Mouse (Mus musculus): ENCODE measurements around the gene Rapgef6.

Gene Rapgef6

DNA sequence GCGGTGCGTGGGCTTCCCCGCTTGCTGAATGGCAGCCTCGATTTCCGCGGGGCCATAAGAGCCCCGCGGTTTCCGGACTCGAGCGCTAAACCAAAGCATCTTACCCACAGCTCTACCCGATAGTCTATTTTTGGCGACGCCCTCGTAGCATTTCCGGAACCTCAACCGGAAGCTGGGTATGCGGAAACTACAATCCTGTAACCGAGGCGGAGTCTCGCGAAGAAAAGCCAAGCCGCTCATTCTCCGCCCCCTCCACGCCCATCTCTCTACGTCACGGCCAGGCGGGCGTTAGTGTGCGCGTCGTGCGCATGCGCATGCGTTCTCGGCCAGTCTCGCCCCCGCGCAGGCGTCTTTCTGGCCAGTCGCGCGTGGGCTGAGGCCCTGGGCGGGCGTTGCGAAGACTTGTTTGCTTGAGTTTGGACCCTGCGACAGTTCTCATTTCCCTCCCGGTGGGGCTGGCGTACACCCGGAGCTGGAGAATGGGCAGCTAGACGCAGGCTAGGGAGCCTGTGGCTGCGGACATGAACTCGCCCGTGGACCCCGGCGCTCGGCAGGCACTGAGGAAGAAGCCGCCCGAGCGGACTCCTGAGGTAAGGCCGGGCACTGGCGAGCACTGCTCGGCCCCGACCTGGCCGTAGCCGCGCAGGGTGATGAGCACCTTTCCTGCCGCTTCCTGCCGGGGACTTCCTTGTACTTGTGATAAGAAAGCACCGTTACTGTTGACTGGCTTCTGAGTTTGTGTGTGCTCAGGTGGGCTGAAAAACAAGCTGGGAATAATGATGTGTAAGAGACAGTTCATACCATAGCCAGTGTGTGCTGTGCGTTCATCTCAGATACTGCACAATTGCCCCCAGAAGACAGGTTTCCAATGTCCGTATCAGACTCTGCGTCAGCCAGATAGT lies at the start of gene Rapgef6:
TSS of gene Rapgef6 (plus strand) at position 319 of the 902 bp plus-strand sequence.
- peak; percentile 98 to 99 for DNase-seq

DNA sequence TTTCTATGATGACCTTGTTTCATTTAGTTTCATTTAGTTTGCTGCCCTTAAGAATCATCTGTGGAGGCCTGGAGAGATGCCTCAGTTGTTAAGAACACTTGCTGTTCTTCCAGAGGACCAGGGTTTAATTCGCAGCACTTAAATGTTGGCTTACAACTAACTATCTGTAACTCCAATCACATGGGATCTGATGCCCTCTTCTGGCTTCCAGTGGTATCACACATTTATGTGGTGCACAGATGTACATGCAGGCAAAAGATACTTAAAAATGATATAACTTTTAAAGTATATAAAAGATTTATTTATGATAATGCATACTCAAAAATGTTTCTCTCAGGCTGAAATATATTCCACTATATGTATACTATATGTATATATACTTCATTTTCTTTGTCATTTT lies 44.2 kb upstream of the Rapgef6 start:
- DNase-seq = peak in 1 of 2 experiments; percentile 39

DNA sequence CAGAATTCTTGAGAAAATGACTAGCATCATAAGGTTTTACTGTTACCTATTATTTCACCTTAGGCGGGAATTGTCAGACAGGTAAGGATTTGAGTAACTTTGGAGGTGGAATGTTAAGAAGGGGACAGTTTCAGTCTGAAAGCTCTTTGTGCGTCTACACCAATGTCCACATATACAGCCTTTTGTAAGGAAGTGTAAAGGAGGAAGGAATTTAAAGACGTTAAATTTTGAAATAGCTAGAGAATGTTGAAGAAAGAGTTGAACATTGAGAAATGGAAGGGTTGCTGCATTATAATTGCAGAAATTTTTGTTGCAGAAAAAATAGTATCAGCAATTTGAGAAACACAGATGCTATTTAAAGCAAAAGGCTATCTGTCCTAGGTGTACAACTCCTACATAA lies 36.6 kb upstream of the Rapgef6 start:
- no peak for DNase-seq

DNA sequence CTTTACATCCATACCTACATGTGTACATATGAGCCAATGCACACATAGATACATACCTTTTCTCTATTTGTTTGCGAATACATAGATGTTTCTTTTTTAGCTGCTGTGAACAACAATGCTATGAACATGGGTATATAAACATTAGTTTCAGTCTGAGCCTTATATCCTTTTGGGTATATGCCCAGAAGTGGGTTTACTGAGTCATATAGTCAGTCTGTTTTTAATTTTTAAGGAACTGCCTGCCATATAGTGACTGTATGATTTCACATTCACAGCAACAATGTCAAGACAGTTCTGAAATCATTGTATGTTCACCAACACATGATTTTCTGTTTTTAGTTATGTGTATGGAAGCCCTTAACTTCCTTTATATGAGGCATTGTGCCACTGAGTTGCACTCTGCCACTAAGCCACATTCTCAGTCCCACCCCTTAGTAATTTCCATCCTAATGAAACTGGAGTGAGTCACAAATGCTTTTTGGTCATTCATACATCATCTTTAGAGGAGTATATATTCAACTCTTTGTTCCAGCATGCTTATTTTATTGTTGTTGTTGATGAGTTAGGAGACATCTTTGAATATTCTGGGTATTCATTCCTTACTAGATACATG lies 30.6 kb upstream of the Rapgef6 start:
- DNase-seq = no peak

DNA sequence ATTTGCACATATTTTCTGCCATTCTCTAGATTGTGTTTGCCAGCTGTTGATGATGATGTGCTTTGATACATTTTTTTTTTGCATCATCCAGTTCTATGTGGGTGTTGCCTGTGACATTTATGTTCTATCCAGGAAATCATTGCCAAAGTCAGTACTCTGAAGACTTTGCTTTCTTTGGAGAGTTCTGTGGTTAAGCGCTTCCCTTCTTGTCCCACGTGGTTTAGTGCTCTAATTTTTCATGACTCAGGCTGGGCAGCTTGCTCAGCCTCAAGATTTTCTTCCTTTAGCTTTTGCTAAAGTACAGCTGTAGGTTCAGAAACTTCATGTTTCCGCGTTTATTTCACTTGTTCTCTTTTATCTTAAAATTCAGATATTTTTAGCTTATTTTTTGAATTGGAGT lies 30.1 kb upstream of the Rapgef6 start:
- peak in 1 of 2 experiments; percentile 9 for DNase-seq

DNA sequence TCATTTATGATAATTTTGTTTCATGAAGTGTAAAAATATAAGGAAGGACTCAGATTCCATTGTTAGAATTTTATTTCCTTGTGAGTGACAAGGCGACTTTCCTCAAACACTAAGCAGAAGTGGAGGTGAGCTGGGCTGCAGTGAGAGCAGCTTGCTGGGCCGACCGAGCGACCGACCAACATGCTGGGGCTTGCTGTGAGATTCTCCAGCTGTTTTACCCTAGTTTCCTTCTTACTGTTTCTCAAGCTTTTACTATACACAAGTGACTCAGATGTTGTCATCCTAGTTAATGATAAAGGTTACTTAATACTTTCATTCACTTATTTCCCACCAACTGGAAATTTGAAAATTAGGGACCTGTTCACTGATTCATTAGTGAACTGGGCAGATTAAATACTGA lies 22.8 kb upstream of the Rapgef6 start:
- DNase-seq = no peak

DNA sequence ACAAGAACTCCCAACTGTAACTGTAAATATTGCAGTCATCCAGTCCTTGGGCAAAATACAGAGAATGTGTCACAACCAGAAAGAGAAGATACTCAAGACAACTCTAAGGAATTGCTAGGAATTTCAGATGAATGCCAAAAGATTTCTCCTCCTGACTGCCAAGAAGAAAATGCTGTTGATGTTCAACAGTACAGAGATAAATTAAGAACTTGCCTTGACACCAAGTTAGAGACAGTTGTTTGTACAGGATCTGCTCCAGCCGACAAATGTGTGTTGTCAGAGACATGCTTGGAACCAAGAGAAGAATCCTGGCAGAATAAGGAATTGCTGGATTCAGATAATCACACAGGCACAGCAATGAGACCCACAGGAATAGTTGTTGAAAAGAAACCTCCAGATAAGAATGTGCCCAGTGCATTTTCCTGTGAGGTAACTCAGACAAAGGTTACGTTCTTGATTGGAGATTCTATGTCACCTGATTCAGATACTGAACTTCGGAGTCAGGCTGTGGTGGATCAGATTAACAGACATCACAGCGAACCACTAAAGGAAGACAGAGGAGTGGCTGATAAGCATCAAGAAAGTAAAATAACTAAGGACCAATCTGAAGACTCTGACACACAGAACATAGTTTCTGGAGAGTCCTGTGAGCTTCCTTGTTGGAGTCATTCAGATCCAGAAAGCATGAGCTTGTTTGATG lies 20.0 kb upstream of the Rapgef6 start:
- DNase-seq = peak in 1 of 2 experiments; percentile 25

DNA sequence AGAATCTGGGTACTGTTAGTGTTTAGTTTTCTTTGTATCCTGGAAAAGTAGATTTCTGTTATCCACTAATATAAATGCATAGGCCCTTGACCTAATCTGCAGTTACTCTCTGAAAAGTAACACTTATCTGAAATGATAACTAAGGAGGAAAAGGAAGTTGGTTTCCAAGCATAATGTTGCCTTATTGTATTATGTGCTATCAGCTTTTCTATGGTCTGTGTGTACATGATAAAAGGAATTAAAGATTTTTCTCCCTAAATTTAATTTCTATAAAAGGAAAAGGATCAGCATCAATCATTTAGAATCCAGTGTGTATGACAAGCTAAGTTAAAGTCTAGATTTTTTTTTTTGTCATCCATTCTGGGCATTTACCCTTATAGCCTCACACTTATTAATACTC lies 9.1 kb upstream of the Rapgef6 start:
- DNase-seq = no peak

DNA sequence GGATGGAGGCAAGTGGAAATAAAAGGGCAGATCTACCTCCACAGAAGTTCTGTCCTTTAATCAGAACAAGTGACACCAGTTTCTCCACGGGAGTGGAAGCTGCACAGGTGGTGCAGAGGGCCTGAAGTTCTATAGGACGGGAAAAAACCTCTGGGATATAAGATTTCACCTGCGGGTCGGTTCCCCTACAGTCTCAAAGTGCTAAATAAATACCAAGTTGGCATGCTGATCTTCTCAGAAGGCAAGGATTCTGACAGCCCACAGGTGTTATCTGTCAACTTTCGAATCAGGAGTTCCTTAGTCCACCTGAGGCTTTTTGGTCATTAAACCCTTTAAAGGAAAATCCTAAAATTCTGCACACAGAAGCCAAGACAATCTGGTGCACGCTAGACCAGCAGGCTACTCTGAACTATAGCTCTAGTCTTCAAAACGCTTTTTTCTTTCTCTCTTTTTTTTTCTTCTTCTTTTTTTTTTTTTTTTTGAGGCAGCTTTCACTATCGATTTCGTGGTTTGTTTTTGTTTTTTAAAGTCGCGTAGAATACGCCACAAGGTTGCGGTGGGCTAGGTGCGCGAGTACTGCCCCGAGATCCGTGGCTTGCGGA lies 619 bp upstream of the Rapgef6 start:
- peak in 1 of 2 experiments; percentile 12 for DNase-seq

DNA sequence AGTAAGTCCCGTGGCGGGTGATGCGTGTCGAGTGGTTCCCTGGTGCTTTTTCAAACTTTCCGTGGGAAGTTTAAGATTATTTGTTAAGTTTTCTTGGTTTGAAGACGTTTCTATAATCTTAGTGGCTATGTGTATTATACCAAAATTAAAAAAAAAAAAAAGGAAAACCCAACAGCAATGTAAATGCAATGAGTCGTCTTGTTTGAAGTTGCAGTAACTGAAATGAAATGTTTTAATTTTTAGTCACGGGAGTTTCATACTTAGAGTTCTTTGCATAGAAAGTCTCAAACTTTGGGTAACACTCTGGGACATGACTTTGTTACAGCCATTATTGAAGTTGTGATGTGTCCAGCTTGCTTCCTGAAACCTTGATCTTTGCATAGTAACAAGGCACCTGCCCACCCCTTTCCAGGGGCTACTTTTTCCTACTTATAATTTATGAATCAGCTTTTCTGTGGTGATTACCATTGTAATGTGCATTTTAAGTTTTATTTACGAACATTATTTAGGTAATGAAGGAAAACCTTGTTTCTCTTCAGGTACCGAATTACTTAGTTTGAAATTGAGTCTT lies 869 bp downstream of the Rapgef6 start:
- DNase-seq = no peak

DNA sequence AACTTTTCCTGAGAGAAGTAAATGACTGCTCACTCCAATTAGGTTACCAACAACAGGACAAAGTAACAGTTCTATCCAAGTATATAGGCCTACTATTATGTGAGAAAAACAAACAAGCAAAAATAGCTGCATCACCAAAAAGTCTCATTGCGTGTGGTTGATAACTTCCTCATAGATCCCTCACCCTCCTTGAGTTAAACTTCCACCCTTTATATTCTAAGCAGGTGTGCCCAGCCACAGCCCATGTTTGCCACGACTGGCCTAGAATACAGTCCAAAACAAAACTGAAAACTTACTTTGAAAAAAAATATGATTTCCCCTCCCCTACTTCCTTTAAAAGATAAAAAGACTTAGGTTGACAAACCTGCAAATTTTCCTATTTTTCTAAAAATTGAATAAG lies 5.4 kb downstream of the Rapgef6 start:
- DNase-seq = no peak

DNA sequence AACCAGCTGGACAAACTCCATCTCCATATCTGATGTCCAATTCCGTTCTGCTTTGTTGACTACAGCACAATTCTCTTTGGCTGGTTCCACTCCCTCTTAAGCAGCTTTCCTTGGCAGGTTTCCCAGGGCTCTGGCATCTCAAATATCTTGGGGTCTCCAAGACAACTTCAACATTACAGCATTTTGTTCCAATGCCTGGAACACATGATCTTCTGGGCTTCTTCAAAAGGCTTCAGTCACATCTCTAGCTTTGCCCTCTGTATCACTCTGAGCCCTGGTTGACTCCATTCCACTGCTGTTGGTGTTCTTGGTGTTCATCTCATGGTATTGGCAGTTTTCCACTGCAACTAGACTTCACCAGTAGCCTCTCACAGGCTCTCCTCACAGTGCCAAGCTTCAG lies 7.7 kb downstream of the Rapgef6 start:
- peak; percentile 58 to 63 for DNase-seq

DNA sequence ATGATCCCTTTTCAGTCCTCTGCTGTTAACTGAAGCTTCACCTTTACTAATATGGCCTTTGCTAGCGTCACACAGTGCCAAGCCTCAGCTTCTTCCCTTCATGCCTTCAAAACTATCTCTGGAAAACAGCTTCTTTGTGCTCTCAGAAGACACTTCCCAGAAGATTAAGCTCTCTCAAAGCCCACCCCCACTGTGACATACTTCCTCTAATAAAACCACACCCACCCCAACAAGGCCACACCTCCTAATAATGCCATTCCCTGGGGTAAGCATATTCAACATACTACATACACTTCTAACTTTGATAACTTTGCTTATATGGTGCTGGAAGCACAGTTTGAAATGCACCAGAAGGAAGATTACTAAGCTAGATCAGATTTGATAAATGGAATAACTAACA lies 8.3 kb downstream of the Rapgef6 start:
- DNase-seq = no peak

DNA sequence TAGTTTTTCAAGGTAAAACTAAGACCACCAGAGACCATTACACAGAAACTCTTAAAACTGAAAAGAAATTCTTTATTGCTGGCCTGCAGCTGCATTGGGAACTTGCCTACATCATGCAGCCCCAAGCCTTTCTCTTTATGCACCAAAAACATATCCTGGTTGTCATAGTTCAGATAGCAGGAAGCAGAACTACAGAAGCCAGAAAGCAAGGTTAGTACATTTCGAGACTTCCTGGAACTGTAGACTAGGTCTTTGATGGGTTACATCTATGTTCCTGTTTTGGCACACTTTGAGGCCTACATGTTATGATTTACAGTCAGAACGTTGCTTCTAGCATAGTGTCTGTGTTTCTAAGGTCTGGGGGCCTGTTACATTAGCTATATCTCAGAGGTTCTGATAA lies 11.2 kb downstream of the Rapgef6 start:
- no peak for DNase-seq

DNA sequence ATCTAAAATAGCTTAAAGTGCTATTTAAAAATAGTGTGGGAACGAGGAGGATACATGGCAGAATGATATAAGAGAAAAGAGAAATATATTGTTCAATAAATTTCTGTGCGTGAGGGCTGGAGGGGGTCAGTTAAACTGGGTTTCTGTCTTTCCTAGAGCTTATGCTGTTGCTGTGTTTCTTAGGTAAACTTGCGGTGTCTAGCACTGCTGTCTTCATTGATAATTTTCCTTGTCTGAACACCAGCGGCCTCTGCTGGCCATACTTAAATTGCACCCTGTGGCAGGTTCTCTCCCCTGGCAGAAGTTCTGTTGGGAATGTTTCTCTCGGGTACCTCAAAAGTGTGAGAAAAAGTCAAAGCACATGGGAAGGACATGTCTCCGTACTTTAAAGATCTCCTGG lies 12.2 kb downstream of the Rapgef6 start:
- peak; percentile 65 to 90 for DNase-seq

DNA sequence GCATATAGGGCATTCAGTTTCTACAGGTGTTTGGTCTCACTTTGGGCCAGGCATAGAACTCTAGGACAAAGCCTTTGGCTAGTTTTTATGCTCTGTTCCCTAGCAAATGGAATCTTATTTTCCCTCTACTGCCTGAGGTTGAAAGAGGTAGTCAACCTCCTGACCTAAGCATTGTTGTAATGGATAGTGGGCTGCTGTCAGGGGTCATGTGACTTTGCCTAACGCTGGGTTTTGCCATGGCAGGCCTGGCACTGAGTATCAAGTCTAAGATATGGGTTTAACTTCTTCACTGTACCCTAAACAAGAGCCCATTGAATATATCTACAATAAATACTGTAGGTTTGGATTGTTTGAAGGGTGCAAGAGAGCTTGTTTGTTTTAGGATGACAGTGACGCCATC lies 16.4 kb downstream of the Rapgef6 start:
- DNase-seq = no peak

DNA sequence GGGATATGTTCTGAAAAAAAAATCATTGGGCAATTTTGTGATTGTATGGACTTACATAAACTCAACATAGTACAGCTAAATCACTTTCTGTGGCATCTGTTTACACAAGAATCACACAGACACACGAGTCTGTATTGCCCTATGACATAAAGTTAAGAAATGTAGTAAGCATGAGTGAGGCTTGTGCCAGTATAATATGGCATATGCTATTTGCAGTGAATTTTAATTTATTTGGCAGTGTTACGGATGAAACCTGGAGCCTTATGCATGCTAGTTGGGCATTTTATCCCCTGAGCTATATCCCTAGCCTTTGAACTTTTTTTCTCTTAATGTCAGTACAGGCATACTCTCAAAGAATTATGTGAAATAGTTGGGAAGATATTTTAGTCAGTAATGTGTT lies 16.8 kb downstream of the Rapgef6 start:
- DNase-seq = no peak

DNA sequence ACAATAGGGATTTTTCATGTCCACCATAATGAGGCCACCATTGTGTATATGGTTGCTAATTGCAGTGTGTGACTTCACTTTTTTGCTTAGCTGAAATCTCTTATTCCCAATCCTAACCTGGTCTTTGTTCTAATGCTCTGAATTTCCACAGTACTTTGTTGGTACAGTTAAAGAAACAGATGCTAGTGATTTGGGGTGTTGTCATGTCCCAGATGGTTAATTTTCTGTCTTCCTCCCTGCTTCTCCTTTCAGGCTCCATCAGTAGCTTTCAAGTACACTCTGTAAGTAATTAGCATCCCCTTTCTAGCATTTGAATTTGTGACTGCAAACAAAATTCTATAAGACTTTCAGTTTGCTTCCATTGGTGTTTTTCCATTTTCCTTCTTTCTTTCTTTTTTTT lies 17.7 kb downstream of the Rapgef6 start:
- DNase-seq = no peak

DNA sequence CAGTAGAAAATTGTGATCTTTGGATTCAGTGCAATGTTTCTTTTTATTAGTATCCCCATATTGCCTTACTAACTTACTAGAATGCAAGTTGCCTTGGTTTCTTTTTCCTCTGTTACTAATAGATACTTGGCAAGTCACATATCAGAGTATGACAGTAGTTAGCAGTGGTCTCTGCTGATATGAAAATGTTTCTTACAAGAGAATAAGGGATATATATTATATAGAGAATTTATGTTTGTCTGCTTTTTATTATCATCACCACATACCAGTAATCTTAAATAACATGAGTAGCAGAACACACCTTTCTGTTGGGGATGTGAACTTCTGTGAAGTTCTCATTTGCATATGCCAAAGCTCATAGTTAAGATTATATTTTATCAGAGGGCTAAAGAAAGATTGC lies 19.8 kb downstream of the Rapgef6 start:
- DNase-seq = no peak

DNA sequence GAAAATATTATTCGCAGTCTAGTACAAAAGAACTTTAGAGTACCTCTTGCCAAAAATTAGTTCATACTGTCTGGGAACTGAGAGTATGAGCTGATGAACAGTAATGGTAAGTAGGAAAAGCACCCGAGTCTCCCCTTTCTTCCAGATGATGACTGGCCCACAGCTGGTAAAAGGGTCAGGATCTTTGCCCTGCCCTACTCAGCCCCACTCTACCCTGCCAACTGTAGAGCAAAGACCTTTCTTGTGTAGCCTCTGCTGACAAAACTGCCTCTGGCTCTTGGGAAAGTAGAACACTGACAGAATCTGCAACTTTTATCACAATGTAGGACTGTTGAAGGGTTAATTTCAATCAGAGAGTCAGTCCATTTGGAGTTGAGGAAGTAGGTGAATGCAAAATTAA lies 32.3 kb downstream of the Rapgef6 start:
- no peak for DNase-seq

DNA sequence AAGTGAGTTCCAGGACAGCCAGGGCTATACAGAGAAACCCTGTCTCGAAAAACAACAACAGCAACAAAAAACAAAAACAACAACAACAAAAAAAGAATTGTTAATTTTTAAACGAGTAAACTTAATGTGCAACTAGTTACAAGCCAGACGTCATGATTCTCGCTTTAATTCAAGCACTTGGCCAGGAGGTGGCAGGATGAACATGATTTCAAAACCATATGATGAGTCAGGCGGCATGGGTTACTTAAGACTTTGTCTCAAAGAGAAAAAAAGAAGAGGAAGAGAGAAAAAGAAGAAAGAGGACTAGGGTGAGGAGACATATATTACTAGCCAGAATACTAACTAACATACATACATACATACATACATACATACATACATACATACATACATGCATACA lies 40.1 kb downstream of the Rapgef6 start:
- DNase-seq = peak in 1 of 2 experiments; percentile 19

DNA sequence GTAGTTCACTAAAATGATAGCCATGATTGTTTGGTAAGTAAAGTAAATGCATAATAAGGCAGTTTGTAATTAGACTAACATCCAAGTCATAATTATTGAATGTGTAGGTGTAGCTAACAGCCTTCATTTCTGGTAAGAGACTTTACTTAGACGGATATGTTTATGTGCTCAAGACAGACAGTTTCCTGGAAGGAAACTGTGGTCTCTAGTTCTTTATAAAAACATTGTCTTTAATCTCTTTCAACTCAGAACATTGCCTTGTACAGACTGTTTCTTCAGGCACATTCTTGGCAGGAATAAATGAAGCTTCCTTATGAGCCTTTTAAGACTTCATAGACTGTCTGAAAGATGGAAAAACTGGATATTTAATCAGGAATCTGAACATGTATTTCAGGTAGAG lies 45.3 kb downstream of the Rapgef6 start:
- DNase-seq = no peak

DNA sequence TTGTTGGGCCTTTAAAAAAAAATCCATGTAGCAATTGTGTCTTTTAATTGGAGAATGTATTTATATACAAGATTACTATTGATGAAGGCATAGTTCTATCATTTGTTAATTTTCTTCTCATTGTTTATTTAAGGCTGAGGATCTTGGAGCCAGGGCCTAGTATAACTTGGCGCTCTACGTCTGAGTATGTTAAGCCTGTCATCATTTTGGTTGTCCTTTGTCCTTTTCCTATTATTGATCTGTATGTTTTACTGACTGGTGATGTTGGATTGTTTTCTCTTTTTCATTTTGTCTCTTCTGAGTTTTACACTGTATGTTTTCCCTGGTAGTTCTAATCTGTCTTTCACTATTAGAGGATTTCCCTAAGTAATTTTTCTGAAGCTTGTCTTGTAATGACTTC lies 52.1 kb downstream of the Rapgef6 start:
- DNase-seq = no peak

Measured in kidney, postnatal 36 days (tissue).